Mouse (Mus musculus): Measurements from ENCODE around the gene Il1r1.

The Il1r1 gene

DNA sequence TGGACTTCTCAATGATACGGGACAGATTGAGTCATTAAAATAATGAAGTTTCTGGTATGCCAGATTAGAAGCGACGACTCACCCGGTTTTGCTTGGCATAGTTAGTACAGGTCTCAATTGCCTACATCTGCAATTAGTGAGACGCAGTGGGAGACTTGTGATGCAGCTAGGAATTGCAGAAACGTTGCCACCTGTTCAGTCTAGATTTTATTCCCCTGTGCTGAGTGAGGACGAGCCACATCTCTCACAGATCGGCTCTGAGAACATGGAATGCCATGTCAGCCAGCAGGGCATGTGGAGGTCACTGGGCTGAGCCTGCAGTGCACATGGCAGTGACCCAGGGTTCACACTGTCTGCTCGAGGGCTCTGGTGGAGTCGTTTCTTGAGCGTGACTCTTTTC lies 137.9 kb downstream of the Il1r1 start:
- DNase-seq (ENCODE audit: extremely low spot score) = no peak
